Mouse (Mus musculus): ENCODE data around the gene Zmiz1.

DNA sequence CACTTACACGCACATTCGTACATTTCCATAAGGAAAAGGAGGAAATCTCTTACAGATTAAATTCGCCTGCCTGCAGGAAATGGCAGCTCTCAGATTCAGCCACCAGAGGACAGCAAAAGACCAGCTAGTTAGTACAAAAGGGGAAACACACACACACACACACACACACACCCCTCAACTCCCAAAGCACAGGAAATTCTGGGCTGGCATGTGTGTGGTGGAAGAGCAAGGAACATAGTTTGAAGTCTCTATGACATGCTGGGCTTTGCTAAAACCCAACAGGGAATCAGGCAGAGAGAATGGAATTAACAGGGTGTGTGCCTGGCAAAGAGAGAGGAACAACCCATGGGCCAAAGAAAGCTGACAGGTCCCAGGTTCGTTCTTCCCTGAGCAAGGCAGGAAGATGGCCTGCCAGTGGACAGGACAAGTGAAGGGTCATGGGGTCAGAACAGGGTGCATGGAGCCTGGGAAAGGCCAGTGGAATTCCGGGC lies 248.8 kb downstream of the Zmiz1 start:
- TF ChIP-seq POLR2A (IDR thresholded peaks at IDR 0.05; ENCODE audit: borderline replicate concordance, control insufficient read depth, low read depth, low read length), result no peak
- TF ChIP-seq CTCF (IDR thresholded peaks at IDR 0.05; ENCODE audit: control insufficient read depth, insufficient read depth, low read length), result peak; percentile 55
